Mouse (Mus musculus) small intestine, adult 10 weeks (tissue): ENCODE data around the gene Abhd6. TPM values are rescaled to one million over a fixed set of nuclear protein-coding genes. Genes with fewer than 3 reads are reported as not detected.

Source experiments
- polyA plus RNA-seq: library from polyadenylated mRNA; stranded (reverse); fragments of 350-450 nt; fragmentation: Illumina TruSeq; extraction: RNeasy Lipid Tissue Mini Kit (QIAGEN cat#74804); gene quantifications from one replicate; pipeline ENCODE4 v1.2.3, GENCODE M21; 2014; ENCODE audit warnings: low replicate concordance

Gene Abhd6
- 34.2 TPM for polyA plus RNA-seq

DNA sequence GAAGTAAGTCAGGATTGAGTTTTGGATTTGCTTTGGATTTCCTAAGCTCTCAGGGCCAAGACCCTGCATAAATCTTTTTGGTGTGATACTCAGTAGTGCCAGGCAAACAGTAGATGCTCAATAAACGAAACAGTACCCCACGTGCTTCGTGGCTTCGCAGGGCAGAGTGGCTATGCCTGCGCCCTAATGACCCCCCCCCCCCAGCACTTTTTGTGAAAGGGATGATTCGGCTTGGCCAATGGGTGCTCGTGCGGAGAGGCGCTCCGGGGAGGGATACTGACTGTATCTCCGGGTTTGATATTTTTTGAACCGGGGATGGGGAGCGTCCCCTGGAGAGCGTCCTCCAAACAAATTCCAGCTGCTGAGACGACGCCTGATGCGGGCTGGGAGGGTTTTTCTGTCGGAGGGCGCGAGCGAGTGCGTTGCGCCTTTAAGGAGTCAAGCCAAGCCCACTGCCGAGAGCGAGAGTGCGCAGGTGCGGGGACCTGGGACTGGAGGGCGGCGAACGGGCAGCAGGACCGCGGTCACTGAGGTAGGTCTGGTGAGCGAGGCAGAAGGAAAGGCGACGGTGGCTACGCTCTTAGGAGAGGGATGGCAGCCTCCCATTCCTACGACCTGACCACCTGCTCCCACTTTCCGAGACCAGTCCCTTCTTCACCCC, at the start of gene Abhd6:
Gene Abhd6, plus strand, starts transcription at position 471 of the 661 bp plus-strand sequence.

DNA sequence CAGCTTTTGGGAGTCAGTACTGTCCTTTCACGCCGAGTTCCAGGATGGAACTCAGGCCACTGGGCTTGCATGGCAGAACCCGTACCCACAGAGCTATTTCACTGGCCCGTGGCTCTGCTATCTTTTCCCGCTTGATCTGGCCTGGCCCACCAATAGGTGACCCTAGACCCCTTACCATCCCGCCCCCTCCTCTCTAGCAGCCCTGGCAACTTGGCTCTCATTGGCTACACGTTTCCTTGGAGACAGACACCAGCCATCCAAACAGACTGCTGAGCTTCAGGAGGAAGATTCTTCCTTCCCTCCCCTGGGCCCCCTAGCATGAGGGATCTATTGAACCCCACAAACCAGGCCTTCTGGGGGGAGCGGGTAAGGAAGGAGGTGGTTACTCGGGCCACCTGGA, 45.7 kb upstream of the Abhd6 start, which contains the start of gene Gm45521:
Gene Gm45521, plus strand, starts transcription at position 240 of the 400 bp plus-strand sequence.

DNA sequence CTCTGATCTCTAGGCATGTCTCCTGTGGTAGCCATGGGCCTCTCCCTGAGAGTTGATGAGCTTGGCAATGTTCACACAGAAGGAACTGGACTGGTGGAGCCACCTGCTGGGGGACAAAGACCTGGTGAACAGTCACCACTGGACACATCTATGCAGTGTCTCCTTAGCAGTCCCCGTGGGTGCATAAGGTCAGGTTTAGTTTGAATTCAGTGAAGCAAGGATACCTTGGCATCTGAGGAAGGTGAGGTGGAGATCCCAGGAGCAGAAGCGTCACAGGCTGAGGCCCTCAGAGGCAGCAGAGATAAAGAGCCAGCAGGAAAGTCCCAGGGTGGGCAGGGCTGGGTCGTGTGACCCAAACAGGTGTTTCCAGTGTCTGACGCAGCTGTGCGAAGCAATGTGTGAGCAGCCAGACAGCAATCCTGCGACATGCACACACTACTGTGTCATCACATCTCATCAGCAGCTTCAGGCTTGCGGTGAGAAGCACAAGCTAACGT, 8.4 kb upstream of the Abhd6 start, which contains the start of gene Dnase1l3:
Gene Dnase1l3, minus strand, starts transcription at position 303 of the 497 bp plus-strand sequence.

DNA sequence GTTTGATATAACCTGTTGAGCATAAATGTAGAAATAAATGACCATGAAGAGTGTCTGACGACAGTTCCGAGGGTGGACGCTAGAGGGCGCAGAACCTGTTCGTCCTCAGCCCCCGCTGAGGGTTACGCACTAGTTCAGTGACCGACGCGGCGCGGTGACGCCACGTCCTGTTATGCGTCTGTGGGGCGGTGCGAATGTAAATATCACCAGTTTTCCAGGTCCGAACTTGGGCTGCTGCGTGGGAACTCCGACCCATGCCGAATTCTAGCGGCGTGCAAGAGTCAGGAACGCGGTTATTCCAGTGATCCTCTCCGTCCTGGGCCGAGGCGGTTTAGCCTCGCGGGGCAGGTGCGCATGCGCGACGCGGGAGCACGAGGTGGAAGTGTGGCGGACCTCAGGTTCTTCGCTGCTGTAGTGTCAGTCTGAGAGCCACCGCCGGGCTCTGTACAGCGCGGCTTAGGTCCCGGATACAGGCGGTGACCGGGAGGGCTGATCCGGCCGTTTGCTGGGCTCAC, 77.5 kb downstream of the Abhd6 start, which contains the start of gene Rpp14:
Gene Rpp14, plus strand, starts transcription at position 203 of the 515 bp plus-strand sequence.

DNA sequence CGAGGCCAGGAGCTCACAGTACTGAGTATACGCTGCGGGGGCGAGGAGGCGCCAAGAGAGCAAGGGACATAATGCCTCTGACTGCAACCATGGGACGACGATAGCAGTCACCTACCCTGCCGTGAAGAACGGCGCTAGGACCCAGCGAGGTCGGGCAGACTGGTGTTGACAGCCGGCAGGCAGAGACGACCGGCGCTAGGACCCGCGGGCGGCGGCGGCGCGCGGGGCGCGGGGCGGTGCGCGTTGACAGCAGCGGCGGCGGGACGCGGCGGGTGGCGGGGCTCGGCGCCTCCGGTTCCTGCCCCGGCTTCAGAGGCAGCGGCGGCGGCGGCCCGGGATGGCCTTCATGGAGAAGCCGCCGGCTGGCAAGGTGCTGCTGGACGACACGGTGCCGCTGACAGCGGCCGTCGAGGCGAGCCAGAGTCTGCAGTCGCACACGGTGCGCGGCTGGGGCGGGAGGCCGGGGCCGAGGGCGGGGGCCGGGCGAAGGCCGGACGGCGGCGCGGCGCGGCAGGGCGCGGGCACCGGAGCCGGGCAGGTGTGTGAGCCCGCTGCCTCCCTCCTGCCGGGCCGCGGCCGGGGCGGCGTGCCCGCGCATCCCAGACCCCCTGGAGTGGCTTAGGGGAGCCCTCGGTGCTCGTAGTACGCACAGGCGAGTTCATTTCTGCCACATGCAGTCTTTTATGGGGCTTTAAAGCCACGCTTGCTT, 95.4 kb downstream of the Abhd6 start, which contains the start of gene Pxk:
Gene Pxk, plus strand, starts transcription at position 234 of the 709 bp plus-strand sequence.

Other genes starting within 250 kb of the Abhd6 start
- gene Gm26661, start 211.3 kb upstream of the Abhd6 start, polyA plus RNA-seq: not detected
- 2.3 TPM for gene Flnb, start 184.9 kb upstream of the Abhd6 start, polyA plus RNA-seq
- gene Gm45521, start 45.6 kb upstream of the Abhd6 start, polyA plus RNA-seq: not detected
- gene Dnase1l3, start 8.3 kb upstream of the Abhd6 start, polyA plus RNA-seq: 6.3 TPM
- gene Rpp14, start 77.5 kb downstream of the Abhd6 start, polyA plus RNA-seq: 23.5 TPM
- 64.5 TPM for gene Pxk, start 95.3 kb downstream of the Abhd6 start, polyA plus RNA-seq
- gene Pdhb, start 170.1 kb downstream of the Abhd6 start, polyA plus RNA-seq: 254 TPM
- gene Kctd6, start 211.2 kb downstream of the Abhd6 start, polyA plus RNA-seq: 24.4 TPM